ENCODE assay signal across 8 mouse cellular contexts in genomic region chr2:60123061-60123874, GRCm38 (mm10).
DNase-seq lines count a peak whose midpoint lies in the region; ATAC-seq and TF ChIP-seq lines count a peak whose summit lies in the region.

No protein-coding gene starts in this region.

- no peak for DNase-seq in left cerebral cortex, adult 2 months (ENCODE audit: extremely low spot score in 1 of 2, low spot score in 2 of 2)
- no peak for DNase-seq in left cerebral cortex, postnatal 4 days
- DNase-seq in limb, embryonic 10.5 days (ENCODE audit: low spot score), result no peak
- DNase-seq in frontal cortex, postnatal 14 days (ENCODE audit: low spot score in 2 of 2), result no peak
- DNase-seq in testis, postnatal 10 days (ENCODE audit: low spot score), result no peak
- DNase-seq in urinary bladder, adult 18-20 months (ENCODE audit: low spot score in 2 of 2), result no peak

- no peak overlapping the region for H3K27ac ChIP-seq in left cerebral cortex, adult 2 months
- H3K27ac ChIP-seq in embryonic facial prominence, embryonic 13.5 days, result no peak overlapping the region
- no peak overlapping the region for H3K27ac ChIP-seq in limb, embryonic 10.5 days
- H3K27ac ChIP-seq in neural tube, embryonic 15.5 days (replicated peaks), result no peak overlapping the region

- no peak overlapping the region for H3K9ac ChIP-seq in embryonic facial prominence, embryonic 13.5 days
- no peak overlapping the region for H3K9ac ChIP-seq in neural tube, embryonic 15.5 days (replicated peaks)

- no peak for ATAC-seq in embryonic facial prominence, embryonic 13.5 days (ENCODE audit: insufficient number of reproducible peaks, insufficient read depth, low FRiP score, low TSS enrichment, low read depth)
- no peak for ATAC-seq in neural tube, embryonic 15.5 days (ENCODE audit: low FRiP score)

- H3K4me2 ChIP-seq in embryonic facial prominence, embryonic 13.5 days, result peak overlapping the region; percentile 49
- peak overlapping the region; percentile 47 for H3K4me2 ChIP-seq in neural tube, embryonic 15.5 days

- no peaks in the 10 kb centered on the region for H3K9me3 ChIP-seq in embryonic facial prominence, embryonic 13.5 days
- no peaks in the 10 kb centered on the region for H3K9me3 ChIP-seq in limb, embryonic 10.5 days (replicated peaks)
- H3K9me3 ChIP-seq in neural tube, embryonic 15.5 days (replicated peaks), result no peaks in the 10 kb centered on the region

- H3K27me3 ChIP-seq in embryonic facial prominence, embryonic 13.5 days, result no peaks in the 10 kb centered on the region
- H3K27me3 ChIP-seq in limb, embryonic 10.5 days (ENCODE audit: low read depth, poor library complexity, severe bottlenecking), result no peaks in the 10 kb centered on the region
- no peaks in the 10 kb centered on the region for H3K27me3 ChIP-seq in neural tube, embryonic 15.5 days (replicated peaks)

- peak overlapping the region; percentile 61; the same call in 1 of the 2 replicates for H3K4me3 ChIP-seq in left cerebral cortex, adult 2 months
- peak overlapping the region; percentile 17; the same call in 1 of the 2 replicates for H3K4me3 ChIP-seq in embryonic facial prominence, embryonic 13.5 days
- peak overlapping the region; percentile 97 for H3K4me3 ChIP-seq in limb, embryonic 10.5 days
- peak overlapping the region; percentile 18; the same call in 1 of the 2 replicates for H3K4me3 ChIP-seq in neural tube, embryonic 15.5 days (replicated peaks)

- intact Hi-C loops in left cerebral cortex, adult 2 months (cut with DNase I), result loop anchor here (2.0 to 5.0 kb wide), 2 partner anchors 40 to 86 kb away; no protein-coding TSS in a partner anchor
- intact Hi-C loops in left cerebral cortex, postnatal 4 days (cut with DNase I), result loop anchor here (5.0 kb wide), 1 partner anchor 86 kb away; no protein-coding TSS in a partner anchor

- peaks cover 30% of the 10 kb centered on the region for H3K4me1 ChIP-seq in embryonic facial prominence, embryonic 13.5 days
- H3K4me1 ChIP-seq in limb, embryonic 10.5 days, result peaks cover 52% of the 10 kb centered on the region
- H3K4me1 ChIP-seq in neural tube, embryonic 15.5 days, result peaks cover 37% of the 10 kb centered on the region

- H3K36me3 ChIP-seq in embryonic facial prominence, embryonic 13.5 days, result no peaks in the 10 kb centered on the region
- H3K36me3 ChIP-seq in limb, embryonic 10.5 days, result no peaks in the 10 kb centered on the region
- no peaks in the 10 kb centered on the region for H3K36me3 ChIP-seq in neural tube, embryonic 15.5 days

- 45% methylated on average over 6 of the region's 6 CpGs for WGBS in embryonic facial prominence, embryonic 13.5 days
- 53% methylated on average over 6 of the region's 6 CpGs for WGBS in limb, embryonic 10.5 days
- 33% methylated on average over 6 of the region's 6 CpGs for WGBS in neural tube, embryonic 15.5 days

- no peak for TF ChIP-seq CTCF in left cerebral cortex, adult 2 months (IDR thresholded peaks at IDR 0.05)

Comparison
In these comparisons a context has a peak if more than half of its experiments do, and no peak if none do; other contexts are left out.
1. H3K4me3 ChIP-seq: peak in every context shown above with its lines; median percentile 97 in limb, embryonic 10.5 days; 61 in left cerebral cortex, adult 2 months; 18 in neural tube, embryonic 15.5 days; 17 in embryonic facial prominence, embryonic 13.5 days.